Mouse (Mus musculus): ENCODE results near the gene Armc8. TPM values are rescaled to one million over a fixed set of nuclear protein-coding genes. Genes with fewer than 3 reads are reported as not detected.

The Armc8 gene
- polyA plus RNA-seq, 1 experiment = 10.4 TPM

- Histone ChIP-seq H3ac (ENCODE audit: control insufficient read depth, insufficient read length) (peak overlapping the region; percentile 76), H3K79me2 (ENCODE audit: control insufficient read depth, insufficient read depth) (peaks cover 52% of the 10 kb centered on the region), H3K36me3 (ENCODE audit: control insufficient read depth, insufficient read depth) (no peaks in the 10 kb centered on the region), H3K4me3 (peak overlapping the region; percentile 73), H3K4me2 (ENCODE audit: low read depth) (peak overlapping the region; percentile 80), H3K27me3 (ENCODE audit: control insufficient read depth, insufficient read depth, insufficient read length) (no peaks in the 10 kb centered on the region)
- TF ChIP-seq POLR2AphosphoS2 (IDR thresholded peaks at IDR 0.05; ENCODE audit: insufficient read length, low read depth) = no peak
- TF ChIP-seq TCF3 (IDR thresholded peaks at IDR 0.05; ENCODE audit: insufficient read length, low read depth) = no peak
These were observed 714 bp downstream of the Armc8 start for GRCm38 (mm10) chr9:99568023-99568346.

GRCm38 (mm10) chr9:99563714-99564113, 5.0 kb downstream of the Armc8 start:
- Histone ChIP-seq H3K4me3 (no peak overlapping the region), H3K36me3 (ENCODE audit: control insufficient read depth, insufficient read depth) (no peaks in the 10 kb centered on the region), H3K27me3 (ENCODE audit: control insufficient read depth, insufficient read depth, insufficient read length) (no peaks in the 10 kb centered on the region), H3K4me2 (ENCODE audit: low read depth) (no peak overlapping the region), H3ac (ENCODE audit: control insufficient read depth, insufficient read length) (no peak overlapping the region), H3K79me2 (ENCODE audit: control insufficient read depth, insufficient read depth) (peaks cover 94% of the 10 kb centered on the region)
- TF ChIP-seq POLR2AphosphoS2 (IDR thresholded peaks at IDR 0.05; ENCODE audit: insufficient read length, low read depth) (no peak), REST (IDR thresholded peaks at IDR 0.05; ENCODE audit: insufficient read depth, insufficient read length) (peak; percentile 94)

GRCm38 (mm10) chr9:99560389-99560788, 8.3 kb downstream of the Armc8 start:
- Histone ChIP-seq H3K27me3 (ENCODE audit: control insufficient read depth, insufficient read depth, insufficient read length) (no peaks in the 10 kb centered on the region), H3K4me3 (no peak overlapping the region), H3K36me3 (ENCODE audit: control insufficient read depth, insufficient read depth) (no peaks in the 10 kb centered on the region), H3K79me2 (ENCODE audit: control insufficient read depth, insufficient read depth) (peaks cover 100% of the 10 kb centered on the region), H3ac (ENCODE audit: control insufficient read depth, insufficient read length) (no peak overlapping the region), H3K4me2 (ENCODE audit: low read depth) (no peak overlapping the region)
- TF ChIP-seq MAX (IDR thresholded peaks at IDR 0.05; ENCODE audit: low read depth) = no peak
- TF ChIP-seq MYOG (IDR thresholded peaks at IDR 0.05; ENCODE audit: control insufficient read depth in 1 of 3, insufficient read depth in 1 of 3, insufficient read length in 2 of 3, low read depth in 2 of 3) = no peak
- TF ChIP-seq E2F4 (IDR thresholded peaks at IDR 0.05; ENCODE audit: insufficient read depth) = no peak
- TF ChIP-seq CEBPB (IDR thresholded peaks at IDR 0.05; ENCODE audit: insufficient read depth, poor library complexity, severe bottlenecking) = no peak
- no peak for TF ChIP-seq SRF (IDR thresholded peaks at IDR 0.05; ENCODE audit: control insufficient read depth, insufficient read length, low read depth)
- no peak for TF ChIP-seq POLR2AphosphoS2 (IDR thresholded peaks at IDR 0.05; ENCODE audit: insufficient read length, low read depth)
- no peak for TF ChIP-seq TCF12 (IDR thresholded peaks at IDR 0.05; ENCODE audit: insufficient read depth, poor library complexity, severe bottlenecking)
- TF ChIP-seq TCF3 (IDR thresholded peaks at IDR 0.05; ENCODE audit: insufficient read length, low read depth) = no peak

- no peak overlapping the region for H3ac ChIP-seq (ENCODE audit: control insufficient read depth, insufficient read length)
- TF ChIP-seq POLR2AphosphoS2 (IDR thresholded peaks at IDR 0.05; ENCODE audit: insufficient read length, low read depth) = no peak
- no peak for TF ChIP-seq MYOG (IDR thresholded peaks at IDR 0.05; ENCODE audit: control insufficient read depth in 1 of 3, insufficient read depth in 1 of 3, insufficient read length in 2 of 3, low read depth in 2 of 3)
- TF ChIP-seq USF1 (IDR thresholded peaks at IDR 0.05; ENCODE audit: low read depth) = no peak
- no peak for TF ChIP-seq TCF3 (IDR thresholded peaks at IDR 0.05; ENCODE audit: insufficient read length, low read depth)
- TF ChIP-seq CEBPB (IDR thresholded peaks at IDR 0.05; ENCODE audit: insufficient read depth, poor library complexity, severe bottlenecking) = no peak
- TF ChIP-seq REST (IDR thresholded peaks at IDR 0.05; ENCODE audit: insufficient read depth, insufficient read length) = no peak
- TF ChIP-seq MYOD1 (IDR thresholded peaks at IDR 0.05; ENCODE audit: control insufficient read depth in 1 of 3, insufficient read length in 2 of 3, low read depth in 2 of 3) = no peak
- TF ChIP-seq SRF (IDR thresholded peaks at IDR 0.05; ENCODE audit: control insufficient read depth, insufficient read length, low read depth) = no peak
- TF ChIP-seq E2F4 (IDR thresholded peaks at IDR 0.05; ENCODE audit: insufficient read depth) = no peak
- no peak for TF ChIP-seq POLR2A (IDR thresholded peaks at IDR 0.05; ENCODE audit: insufficient read length, low read depth)
- H3K36me3 ChIP-seq (ENCODE audit: control insufficient read depth, insufficient read depth) = no peaks in the 10 kb centered on the region
These were observed 9.2 kb downstream of the Armc8 start for GRCm38 (mm10) chr9:99559557-99559904.

GRCm38 (mm10) chr9:99558824-99559556, 9.7 kb downstream of the Armc8 start:
- H3ac ChIP-seq (ENCODE audit: control insufficient read depth, insufficient read length) = no peak overlapping the region
- no peak for TF ChIP-seq CEBPB (IDR thresholded peaks at IDR 0.05; ENCODE audit: insufficient read depth, poor library complexity, severe bottlenecking)
- no peak for TF ChIP-seq TCF3 (IDR thresholded peaks at IDR 0.05; ENCODE audit: insufficient read length, low read depth)
- no peak for TF ChIP-seq MYOG (IDR thresholded peaks at IDR 0.05; ENCODE audit: control insufficient read depth in 1 of 3, insufficient read depth in 1 of 3, insufficient read length in 2 of 3, low read depth in 2 of 3)
- no peak for TF ChIP-seq POLR2A (IDR thresholded peaks at IDR 0.05; ENCODE audit: insufficient read length, low read depth)
- no peak for TF ChIP-seq MAX (IDR thresholded peaks at IDR 0.05; ENCODE audit: low read depth)
- TF ChIP-seq POLR2AphosphoS2 (IDR thresholded peaks at IDR 0.05; ENCODE audit: insufficient read length, low read depth) = no peak
- TF ChIP-seq TCF12 (IDR thresholded peaks at IDR 0.05; ENCODE audit: insufficient read depth, poor library complexity, severe bottlenecking) = no peak
- no peak for TF ChIP-seq MYOD1 (IDR thresholded peaks at IDR 0.05; ENCODE audit: control insufficient read depth in 1 of 3, insufficient read length in 2 of 3, low read depth in 2 of 3)
- TF ChIP-seq REST (IDR thresholded peaks at IDR 0.05; ENCODE audit: insufficient read depth, insufficient read length) = no peak
- TF ChIP-seq E2F4 (IDR thresholded peaks at IDR 0.05; ENCODE audit: insufficient read depth) = no peak
- TF ChIP-seq SRF (IDR thresholded peaks at IDR 0.05; ENCODE audit: control insufficient read depth, insufficient read length, low read depth) = no peak
- TF ChIP-seq USF1 (IDR thresholded peaks at IDR 0.05; ENCODE audit: low read depth) = no peak
- no peaks in the 10 kb centered on the region for H3K27me3 ChIP-seq (ENCODE audit: control insufficient read depth, insufficient read depth, insufficient read length)
- H3K4me3 ChIP-seq = no peak overlapping the region
- H3K79me2 ChIP-seq (ENCODE audit: control insufficient read depth, insufficient read depth) = peaks cover 99% of the 10 kb centered on the region
- H3K4me2 ChIP-seq (ENCODE audit: low read depth) = no peak overlapping the region
- no peaks in the 10 kb centered on the region for H3K36me3 ChIP-seq (ENCODE audit: control insufficient read depth, insufficient read depth)

More at GRCm38 (mm10) chr9:99559557-99559904, 9.2 kb downstream of the Armc8 start:
- no peak overlapping the region for H3K4me2 ChIP-seq (ENCODE audit: low read depth)
- no peaks in the 10 kb centered on the region for H3K27me3 ChIP-seq (ENCODE audit: control insufficient read depth, insufficient read depth, insufficient read length)
- H3K79me2 ChIP-seq (ENCODE audit: control insufficient read depth, insufficient read depth) = peaks cover 100% of the 10 kb centered on the region
- no peak overlapping the region for H3K4me3 ChIP-seq
